ENCODE assay signal across 8 mouse cellular contexts in the genomic region with DNA sequence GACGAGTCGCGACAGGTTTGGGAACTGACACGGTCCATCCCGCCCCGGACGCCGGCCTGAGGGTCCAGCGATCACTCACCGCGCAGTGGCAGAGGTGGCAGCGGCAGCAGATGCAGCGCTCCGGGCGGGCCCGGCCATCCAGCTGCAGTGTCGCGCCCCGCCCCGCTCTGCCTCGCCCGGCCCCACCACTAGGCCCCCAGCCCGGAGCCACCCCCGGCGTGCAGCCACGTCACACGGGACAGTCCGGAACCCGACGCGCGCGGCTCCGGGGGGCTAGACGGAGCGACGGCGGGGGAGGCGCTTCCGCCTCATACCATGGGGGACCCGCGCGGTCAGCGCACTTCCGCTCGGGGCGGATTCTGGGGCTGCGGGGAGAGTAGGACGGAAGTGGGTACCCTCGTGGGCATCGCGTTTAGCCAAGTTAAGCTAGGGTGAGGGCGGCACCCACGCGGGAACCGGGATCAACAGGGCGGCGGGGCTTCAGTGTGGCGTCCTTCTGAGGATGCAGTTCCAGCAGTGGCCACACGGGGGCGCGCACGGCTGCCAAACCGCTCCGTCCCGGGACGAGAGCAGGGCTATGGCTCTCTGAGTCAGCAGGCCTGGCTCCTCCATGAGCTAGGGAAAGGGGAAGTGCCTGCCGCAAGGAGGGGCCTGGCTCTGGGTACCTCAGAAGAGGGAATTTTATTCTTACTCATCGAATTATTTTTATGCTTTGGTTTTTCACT. TPM values are rescaled to one million over a fixed set of nuclear protein-coding genes. Genes with fewer than 3 reads are reported as not detected.
A peak's percentile ranks its signal among the peaks of the same experiment; 100 is the strongest.
DNase-seq lines count a peak whose midpoint lies in the region; ATAC-seq and TF ChIP-seq lines count a peak whose summit lies in the region.

Slc39a13 (minus strand) TSS at position 342 of the 725 bp plus-strand sequence.

- peak within 1 kb of the TSS; percentile 6; the same call in 1 of the 2 replicates for H3K27ac ChIP-seq in ES-E14 (ENCODE audit: insufficient read depth, low read depth, low read length, poor library complexity, severe bottlenecking)
- peak within 1 kb of the TSS; percentile 69 for H3K27ac ChIP-seq in forebrain, embryonic 16.5 days (ENCODE audit: low read length)
- H3K27ac ChIP-seq in layer of hippocampus, adult 2 months, result peak within 1 kb of the TSS; percentile 84
- H3K27ac ChIP-seq in lung, embryonic 14.5 days (ENCODE audit: low read depth), result peak within 1 kb of the TSS; percentile 82
- H3K27ac ChIP-seq in olfactory bulb, adult 2 months (ENCODE audit: insufficient read depth, low read depth, low read length), result peak within 1 kb of the TSS; percentile 79
- 0 out of 2 replicates have a peak within 1 kb of the TSS, but pooled peaks have one; percentile 15 for H3K27ac ChIP-seq in thymus, adult 2 months (ENCODE audit: control insufficient read depth, insufficient read depth, low read length)

- peak within 1 kb of the TSS; percentile 79 for H3K9ac ChIP-seq in ES-E14 (ENCODE audit: insufficient read depth, low read depth, low read length, poor library complexity, severe bottlenecking)
- peak within 1 kb of the TSS; percentile 61 for H3K9ac ChIP-seq in forebrain, embryonic 16.5 days (replicated peaks; ENCODE audit: low read depth, low read length)
- H3K9ac ChIP-seq in lung, embryonic 14.5 days, result peak within 1 kb of the TSS; percentile 57

- H3K27me3 ChIP-seq in forebrain, embryonic 16.5 days (replicated peaks; ENCODE audit: control insufficient read depth, insufficient read depth, low read length), result no peaks in the 10 kb centered on the region
- H3K27me3 ChIP-seq in lung, embryonic 14.5 days (ENCODE audit: insufficient read depth, low read length), result no peaks in the 10 kb centered on the region
- no peaks in the 10 kb centered on the region for H3K27me3 ChIP-seq in thymus, adult 2 months (ENCODE audit: control insufficient read depth, insufficient read depth, low read length)

- no peaks in the 10 kb centered on the region; the same call in 1 of the 2 replicates for H3K36me3 ChIP-seq in ES-E14 (ENCODE audit: control insufficient read depth, insufficient read depth, low read length, poor library complexity, severe bottlenecking)
- no peaks in the 10 kb centered on the region for H3K36me3 ChIP-seq in forebrain, embryonic 16.5 days (ENCODE audit: control insufficient read depth, insufficient read depth)
- peaks cover 19% of the 10 kb centered on the region for H3K36me3 ChIP-seq in lung, embryonic 14.5 days (ENCODE audit: insufficient read depth)
- H3K36me3 ChIP-seq in thymus, adult 2 months (ENCODE audit: control insufficient read depth, insufficient read depth, low read length), result no peaks in the 10 kb centered on the region

- peak; percentile 98 for ATAC-seq in forebrain, embryonic 16.5 days
- peak; percentile 97 for ATAC-seq in lung, embryonic 14.5 days (ENCODE audit: insufficient read depth)

- under 1% methylated on average over 62 of the region's 69 CpGs for WGBS in forebrain, embryonic 16.5 days
- under 1% methylated on average over 68 of the region's 69 CpGs for WGBS in lung, embryonic 14.5 days
- under 1% methylated on average over 69 of the region's 69 CpGs for WGBS in olfactory bulb, adult 2 months
- WGBS in thymus, adult 2 months, result 1% methylated on average over 67 of the region's 69 CpGs

- H3K4me2 ChIP-seq in forebrain, embryonic 16.5 days (ENCODE audit: low read length), result peak within 1 kb of the TSS; percentile 92
- peak within 1 kb of the TSS; percentile 86 for H3K4me2 ChIP-seq in lung, embryonic 14.5 days

- peak; percentile 39 for TF ChIP-seq POLR2A in olfactory bulb, adult 2 months (IDR thresholded peaks at IDR 0.05; ENCODE audit: insufficient read depth, low read depth, low read length)
- peak; percentile 51 for TF ChIP-seq POLR2A in thymus, adult 2 months (IDR thresholded peaks at IDR 0.05; ENCODE audit: control insufficient read depth, extremely low read depth, insufficient read depth, low read length, poor library complexity)

- intact Hi-C loops in heart, postnatal 36 days (cut with DNase I), result loop anchor here (1.0 to 5.0 kb wide), 2 partner anchors 31 to 132 kb away; partner anchors contain the start of genes Acp2 and Nr1h3

- TF ChIP-seq CTCF in layer of hippocampus, adult 2 months (conservative IDR thresholded peaks at IDR 0.05), result peak; percentile 95
- peak; percentile 100 for TF ChIP-seq CTCF in lung, embryonic 14.5 days (IDR thresholded peaks at IDR 0.05; ENCODE audit: low read depth)
- TF ChIP-seq CTCF in olfactory bulb, adult 2 months (IDR thresholded peaks at IDR 0.05; ENCODE audit: insufficient read depth, low read depth, low read length), result peak; percentile 100
- peak; percentile 100 for TF ChIP-seq CTCF in thymus, adult 2 months (IDR thresholded peaks at IDR 0.05; ENCODE audit: borderline replicate concordance, control insufficient read depth, extremely low read depth, insufficient read depth, low read length, poor library complexity)

- in situ Hi-C loops in ES-E14 (cut with MboI; ENCODE audit: low sequenced_read_pairs in 2 of 2, unreplicated experiment in 2 of 2), result no loop called here

- H3K9me3 ChIP-seq in ES-E14 (ENCODE audit: control insufficient read depth, insufficient read depth, low read depth, low read length), result no peaks in the 10 kb centered on the region
- H3K9me3 ChIP-seq in forebrain, embryonic 16.5 days (ENCODE audit: control insufficient read depth, low read length), result no peaks in the 10 kb centered on the region
- H3K9me3 ChIP-seq in lung, embryonic 14.5 days (ENCODE audit: low read depth, low read length), result no peaks in the 10 kb centered on the region

- H3K4me3 ChIP-seq in ES-E14 (ENCODE audit: insufficient read depth in 1 of 2, low read depth in 1 of 2, low read length in 2 of 2, poor library complexity in 1 of 2, severe bottlenecking in 1 of 2), result peak within 1 kb of the TSS; percentile 73 to 84
- H3K4me3 ChIP-seq in forebrain, embryonic 16.5 days (replicated peaks; ENCODE audit: low read length), result peak within 1 kb of the TSS; percentile 51
- H3K4me3 ChIP-seq in layer of hippocampus, adult 2 months, result peak within 1 kb of the TSS; percentile 89
- H3K4me3 ChIP-seq in lung, embryonic 14.5 days (ENCODE audit: low read depth, low read length), result peak within 1 kb of the TSS; percentile 58
- H3K4me3 ChIP-seq in olfactory bulb, adult 2 months (ENCODE audit: insufficient read depth, low read depth, low read length), result peak within 1 kb of the TSS; percentile 81
- H3K4me3 ChIP-seq in thymus, adult 2 months (ENCODE audit: control insufficient read depth, insufficient read depth, low read length), result peak within 1 kb of the TSS; percentile 53

- DNase-seq in ES-E14 (ENCODE audit: low read depth, low spot score), result peak; percentile 81
- DNase-seq in cerebellum, adult 11-12 months, result peak; percentile 95
- peak; percentile 98 for DNase-seq in heart, postnatal 36 days
- peak; percentile 94 to 97 for DNase-seq in layer of hippocampus, adult 2 months (ENCODE audit: low spot score in 2 of 2)
- peak; percentile 97 for DNase-seq in lung, embryonic 14.5 days
- peak; percentile 97 for DNase-seq in thymus, adult 2 months

- H3K4me1 ChIP-seq in ES-E14 (ENCODE audit: control insufficient read depth in 2 of 2, insufficient read depth in 2 of 2, low read length in 2 of 2, poor library complexity in 1 of 2), result peaks cover 0 to 9% of the 10 kb centered on the region in 2 experiments; a peak in 2 of 4 replicates
- H3K4me1 ChIP-seq in forebrain, embryonic 16.5 days (replicated peaks; ENCODE audit: control insufficient read depth, insufficient read depth, low read length), result peaks cover 23% of the 10 kb centered on the region
- peaks cover 6% of the 10 kb centered on the region; the same call in 1 of the 2 replicates for H3K4me1 ChIP-seq in lung, embryonic 14.5 days (ENCODE audit: insufficient read depth)
- H3K4me1 ChIP-seq in olfactory bulb, adult 2 months (ENCODE audit: control insufficient read depth, insufficient read depth, low read length), result peaks cover 19% of the 10 kb centered on the region
- peaks cover 4% of the 10 kb centered on the region for H3K4me1 ChIP-seq in thymus, adult 2 months (replicated peaks; ENCODE audit: control insufficient read depth, insufficient read depth, low read length)

TF ChIP-seq in ES-E14, 5 proteins besides CTCF, POLR2A, EP300 and RAD21:
- peak; percentile 94 for TF ChIP-seq HCFC1 (IDR thresholded peaks at IDR 0.05; ENCODE audit: borderline replicate concordance, insufficient read depth, low read length)
- TF ChIP-seq ZC3H11A (IDR thresholded peaks at IDR 0.05; ENCODE audit: borderline replicate concordance, low read depth, low read length), result no peak

RNA-seq across cellular contexts. Expression of gene Slc39a13, which starts in this region (rescaled TPM):
- 18.3 and 20.1 TPM in 2 replicates for total RNA-seq in ES-E14 (2012; rRNA removed)
- 23.1 and 33.3 TPM in 2 replicates for polyA plus RNA-seq in forebrain, embryonic 16.5 days (2015; fragmentation: Nextera tagmentation; extraction: Ambion mirVana)
- total RNA-seq in heart, postnatal 36 days (2021), result 10 to 100 TPM; 21.7 to 24.2 TPM
- total RNA-seq in layer of hippocampus, adult 2 months (2021), result 10 to 100 TPM; 33.7 to 37.3 TPM
- 29.0 and 33.3 TPM in 2 replicates for polyA plus RNA-seq in lung, embryonic 14.5 days (2014; fragmentation: Nextera tagmentation; extraction: Ambion mirVana)
- polyA plus RNA-seq in olfactory bulb, adult 2 months (2012; ENCODE audit: insufficient read depth, insufficient read length, low replicate concordance, missing spikeins), result not detected in 2 replicates
- 45.8 and 59.0 TPM in 2 replicates for polyA plus RNA-seq in thymus, adult 2 months (2012; rRNA removed)

Comparison
In these comparisons a context has a peak if more than half of its experiments do, and no peak if none do; other contexts are left out.
1. Peak in every context shown above with its lines: DNase-seq, ATAC-seq, H3K4me3 ChIP-seq and H3K27ac ChIP-seq.
2. RNA of gene Slc39a13 (polyA plus RNA-seq): 45.8 to 59.0 TPM in thymus, adult 2 months, 29.0 to 33.3 TPM in lung, embryonic 14.5 days and 23.1 to 33.3 TPM in forebrain, embryonic 16.5 days; not detected in olfactory bulb, adult 2 months; every median in the first group is over 10 times any median in the second.
3. H3K27ac ChIP-seq: peak in every context shown above with its lines; median percentile 84 in layer of hippocampus, adult 2 months; 82 in lung, embryonic 14.5 days; 79 in olfactory bulb, adult 2 months; 69 in forebrain, embryonic 16.5 days; 15 in thymus, adult 2 months; 6 in ES-E14.